Mouse (Mus musculus) left cerebral cortex, adult 6 months (tissue): ENCODE data around the gene Zbtb8os. TPM values are rescaled to one million over a fixed set of nuclear protein-coding genes. Genes with fewer than 3 reads are reported as not detected.

Experiments
- long read RNA-seq, 2 experiments: library from polyadenylated mRNA; unstranded; transcript quantifications; one replicate each; pipeline ENCODE4 v2.0.0; 2019 to 2020
- polyA plus RNA-seq: library from polyadenylated mRNA; unstranded; fragments of <200 nt; fragmentation: Nextera tagmentation; gene quantifications from 2 replicates; pipeline ENCODE4 v1.2.3, GENCODE M21; 2021

The Zbtb8os gene
- 49.5 and 58.1 TPM in 2 replicates for polyA plus RNA-seq
- long read RNA-seq, experiment 1, transcript Zbtb8os-204 (7 exons, 3,833 nt), result major isoform, 12 of 16 reads
- long read RNA-seq, experiment 1, partial matches to known transcripts, result 0 of 16 reads
- long read RNA-seq, experiment 1, other reads (novel, unspliced or antisense), result 4 of 16 reads
- long read RNA-seq, experiment 2, transcript Zbtb8os-204 (7 exons, 3,833 nt), result major isoform, 31 of 34 reads
- long read RNA-seq, experiment 2, partial matches to known transcripts, result 2 of 34 reads
- long read RNA-seq, experiment 2, other reads (novel, unspliced or antisense), result 1 of 34 reads

GRCm38 (mm10) chr4:129335216-129336074, at the start of gene Zbtb8os, which contains the start of gene Rbbp4:
TSS of gene Zbtb8os (plus strand) at chr4:129335695.
TSS of gene Rbbp4 (minus strand) at chr4:129335370.

DNA sequence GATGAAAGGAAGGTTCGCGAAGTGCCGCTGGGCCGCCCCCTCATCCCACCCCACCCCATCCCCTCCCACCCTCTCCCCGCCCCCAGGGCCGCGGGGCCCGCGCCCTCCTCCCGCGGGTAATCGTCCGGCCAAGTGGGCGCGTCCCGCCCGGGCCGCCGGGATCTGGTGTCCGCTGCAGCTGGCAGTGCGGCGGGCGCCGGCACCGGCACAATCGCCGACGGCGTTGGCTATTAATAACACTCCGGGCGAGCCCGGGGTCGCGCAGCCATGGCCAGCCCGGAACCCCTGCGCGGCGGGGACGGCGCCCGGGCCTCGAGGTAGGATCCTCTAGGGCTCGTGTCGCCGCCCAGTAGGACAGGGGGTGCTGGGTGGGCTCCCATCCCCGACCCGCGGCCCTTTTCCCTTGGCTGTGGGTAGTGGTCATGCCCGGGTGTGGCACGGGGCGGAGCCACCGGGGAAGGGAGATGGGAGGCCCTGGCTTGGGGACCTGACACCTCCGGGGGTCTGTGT, 48.0 kb upstream of the Zbtb8os start, which contains the start of gene Sync:
Gene Sync, plus strand, starts transcription at position 146 of the 510 bp plus-strand sequence.

GRCm38 (mm10) chr4:129377601-129378390, 42.3 kb downstream of the Zbtb8os start, which contains the start of gene Zbtb8a:
TSS of gene Zbtb8a (minus strand) at chr4:129378116.

Other genes with a start within 250 kb of the Zbtb8os start
- not detected in 2 replicates for gene Tmem54, start 230.1 kb upstream of the Zbtb8os start, polyA plus RNA-seq
- 357 and 1,084 TPM in 2 replicates for gene Hpca, start 213.7 kb upstream of the Zbtb8os start, polyA plus RNA-seq
- gene Fndc5, start 198.7 kb upstream of the Zbtb8os start, polyA plus RNA-seq, result 16.8 and 21.6 TPM in 2 replicates
- gene S100pbp, start 146.0 kb upstream of the Zbtb8os start, polyA plus RNA-seq, result 7.5 and 12.7 TPM in 2 replicates
- gene Yars, start 145.9 kb upstream of the Zbtb8os start, polyA plus RNA-seq, result 52.7 and 67.7 TPM in 2 replicates
- gene C77080, start 74.3 kb upstream of the Zbtb8os start, polyA plus RNA-seq, result 4.5 and 12.8 TPM in 2 replicates
- gene Sync, start 48.1 kb upstream of the Zbtb8os start, polyA plus RNA-seq, result 0.72 and 0.75 TPM in 2 replicates
- gene Rbbp4, start 325 bp upstream of the Zbtb8os start, polyA plus RNA-seq, result 53.9 and 54.9 TPM in 2 replicates
- 5.9 and 6.3 TPM in 2 replicates for gene Zbtb8a, start 42.4 kb downstream of the Zbtb8os start, polyA plus RNA-seq
- gene Zbtb8b, start 105.2 kb downstream of the Zbtb8os start, polyA plus RNA-seq, result 1.7 and 2.1 TPM in 2 replicates
- gene Bsdc1, start 125.9 kb downstream of the Zbtb8os start, polyA plus RNA-seq, result 10.7 and 16.6 TPM in 2 replicates
- not detected in 2 replicates for gene Tssk3, start 155.3 kb downstream of the Zbtb8os start, polyA plus RNA-seq
- gene Fam229a, start 155.5 kb downstream of the Zbtb8os start, polyA plus RNA-seq, result 0.79 and 1.7 TPM in 2 replicates
- gene Marcksl1, start 177.9 kb downstream of the Zbtb8os start, polyA plus RNA-seq, result 21.0 and 51.8 TPM in 2 replicates
- 14.8 and 17.3 TPM in 2 replicates for gene Hdac1, start 207.0 kb downstream of the Zbtb8os start, polyA plus RNA-seq
- gene Lck, start 237.9 kb downstream of the Zbtb8os start, polyA plus RNA-seq, result 1.9 and 2.3 TPM in 2 replicates
- 1.2 and 2.0 TPM in 2 replicates for gene Fam167b, start 242.9 kb downstream of the Zbtb8os start, polyA plus RNA-seq